Mouse (Mus musculus) macrophage (primary cell): ENCODE data around the gene Myocd. TPM values are rescaled to one million over a fixed set of nuclear protein-coding genes. Genes with fewer than 3 reads are reported as not detected.

Experiments
- H3K27ac ChIP-seq: fragments of 350-480 bp; formaldehyde crosslinking; 2 replicates; pipeline ENCODE4 v1.9.0; 2021
- H3K36me3 ChIP-seq: fragments of 350-480 bp; formaldehyde crosslinking; 2 replicates; pipeline ENCODE4 v1.9.0; 2021; ENCODE audit errors: inconsistent target
- H3K4me3 ChIP-seq: fragments of 350-480 bp; formaldehyde crosslinking; 2 replicates; pipeline ENCODE4 v1.9.0; 2021; ENCODE audit errors: inconsistent target
- H3K79me2 ChIP-seq: fragments of 350-480 bp; formaldehyde crosslinking; 2 replicates; pipeline ENCODE4 v1.9.0; 2021; ENCODE audit errors: inconsistent target
- WGBS: methylation state at CpG from one replicate; pipeline ENCODE4 v1.1.7; 2026; ENCODE audit warnings: inconsistent platforms; ENCODE audit not compliant: missing documents; 5-methylcytosine and 5-hydroxymethylcytosine counted together
- polyA plus RNA-seq: library from polyadenylated mRNA; stranded (reverse); fragments of 250-400 nt; gene quantifications from 3 replicates; pipeline ENCODE4 v1.2.4, GENCODE M21; 2018; ENCODE audit warnings: inconsistent platforms

Gene Myocd
- polyA plus RNA-seq, 1 experiment from 2014 or later: not detected

- Histone ChIP-seq H3K4me3 (no peak overlapping the region), H3K79me2 (no peaks in the 10 kb centered on the region), H3K36me3 (no peaks in the 10 kb centered on the region), H3K27ac (no peak overlapping the region)
- 81% methylated on average over 3 of the region's 3 CpGs for WGBS
Measured at GRCm38 (mm10) chr11:65243593-65243992, 26.2 kb downstream of the Myocd start.

DNA sequence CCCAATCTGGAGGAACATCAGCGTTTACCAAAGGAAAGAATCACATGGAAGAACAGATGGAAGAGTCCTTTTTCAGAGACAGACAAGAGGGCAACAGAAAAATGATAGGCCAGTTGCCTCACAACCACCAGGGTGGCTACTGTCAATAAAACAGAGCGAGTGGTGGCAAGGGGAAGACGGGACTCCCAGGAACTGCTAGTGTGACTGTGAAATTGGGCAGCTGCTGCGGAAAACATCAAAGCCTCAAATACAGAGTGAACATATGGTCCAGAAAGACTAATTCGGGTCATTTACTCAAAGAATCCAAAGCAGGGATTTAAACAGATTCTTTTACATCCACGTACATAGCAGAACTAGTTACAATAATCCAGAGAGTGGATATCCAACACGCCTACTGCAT lies 29.3 kb downstream of the Myocd start:
- Histone ChIP-seq H3K4me3 (no peak overlapping the region), H3K27ac (no peak overlapping the region), H3K79me2 (no peaks in the 10 kb centered on the region), H3K36me3 (no peaks in the 10 kb centered on the region)
- 87% methylated on average over 7 of the region's 7 CpGs for WGBS

GRCm38 (mm10) chr11:65237896-65238295 lies 31.9 kb downstream of the Myocd start:
- no peak overlapping the region for H3K4me3 ChIP-seq
- WGBS: 92% methylated on average over 3 of the region's 3 CpGs
- no peak overlapping the region for H3K27ac ChIP-seq
- H3K79me2 ChIP-seq: no peaks in the 10 kb centered on the region
- no peaks in the 10 kb centered on the region for H3K36me3 ChIP-seq

DNA sequence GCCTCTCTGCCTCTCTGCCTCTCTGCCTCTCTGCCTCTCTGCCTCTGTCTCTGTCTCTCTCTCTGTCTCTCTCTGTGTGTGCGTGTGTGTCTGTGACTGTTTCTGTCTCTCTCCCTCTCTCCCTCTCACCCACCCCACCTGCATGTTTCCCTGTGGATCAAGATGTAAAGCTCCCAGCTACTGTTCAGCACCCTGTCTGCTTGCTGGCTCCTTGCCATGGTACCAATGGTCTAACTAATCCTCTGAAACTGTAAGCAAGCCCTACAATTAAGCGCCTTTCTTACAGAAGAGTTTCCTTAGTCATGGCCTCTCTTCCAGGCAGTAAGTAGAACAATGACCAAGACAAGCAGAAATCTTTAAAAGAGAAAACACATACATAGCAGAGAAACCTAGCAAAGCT lies 32.9 kb downstream of the Myocd start:
- H3K36me3 ChIP-seq: no peaks in the 10 kb centered on the region
- WGBS: 85% methylated on average over 2 of the region's 2 CpGs
- no peaks in the 10 kb centered on the region for H3K79me2 ChIP-seq
- no peak overlapping the region for H3K4me3 ChIP-seq
- no peak overlapping the region for H3K27ac ChIP-seq

- Histone ChIP-seq H3K36me3 (no peaks in the 10 kb centered on the region), H3K79me2 (no peaks in the 10 kb centered on the region), H3K27ac (no peak overlapping the region), H3K4me3 (no peak overlapping the region)
- whole genome bisulfite sequencing: 33% methylated on average over 2 of the region's 2 CpGs
Measured at GRCm38 (mm10) chr11:65235374-65235773, 34.4 kb downstream of the Myocd start.

- Histone ChIP-seq H3K4me3 (no peak overlapping the region), H3K27ac (no peak overlapping the region), H3K36me3 (no peaks in the 10 kb centered on the region), H3K79me2 (no peaks in the 10 kb centered on the region)
- 95% methylated on average over 4 of the region's 4 CpGs for WGBS
Measured at GRCm38 (mm10) chr11:65231771-65232170, 38.0 kb downstream of the Myocd start.

DNA sequence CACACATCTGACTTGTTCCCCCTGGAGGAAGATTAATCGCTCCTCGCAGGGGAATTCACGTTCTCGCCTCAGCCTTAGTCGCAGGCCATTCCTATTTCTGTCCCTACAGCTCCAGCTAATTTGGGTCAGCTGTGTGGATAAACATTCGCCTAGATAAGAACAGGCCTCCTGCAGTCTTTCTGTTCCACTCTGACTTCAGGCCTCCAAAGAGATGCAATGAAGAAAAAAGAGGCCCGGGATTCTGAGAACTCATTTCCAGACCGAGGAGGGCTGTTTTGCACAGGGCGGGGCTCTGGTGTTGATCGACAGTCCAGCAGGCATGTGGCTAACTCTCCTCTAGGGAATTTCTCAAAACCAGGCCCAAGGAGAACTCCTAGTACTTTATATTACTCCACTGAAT lies 43.0 kb downstream of the Myocd start:
- 83% methylated on average over 10 of the region's 10 CpGs for whole genome bisulfite sequencing
- no peaks in the 10 kb centered on the region for H3K36me3 ChIP-seq

GRCm38 (mm10) chr11:65214954-65215629 lies 54.7 kb downstream of the Myocd start:
- Histone ChIP-seq H3K27ac (no peak overlapping the region), H3K79me2 (no peaks in the 10 kb centered on the region), H3K36me3 (no peaks in the 10 kb centered on the region), H3K4me3 (no peak overlapping the region)
- WGBS: 38% methylated on average over 9 of the region's 9 CpGs

More for the DNA sequence above, 43.0 kb downstream of the Myocd start:
- H3K27ac ChIP-seq: no peak overlapping the region
- no peaks in the 10 kb centered on the region for H3K79me2 ChIP-seq
- no peak overlapping the region for H3K4me3 ChIP-seq

DNA sequence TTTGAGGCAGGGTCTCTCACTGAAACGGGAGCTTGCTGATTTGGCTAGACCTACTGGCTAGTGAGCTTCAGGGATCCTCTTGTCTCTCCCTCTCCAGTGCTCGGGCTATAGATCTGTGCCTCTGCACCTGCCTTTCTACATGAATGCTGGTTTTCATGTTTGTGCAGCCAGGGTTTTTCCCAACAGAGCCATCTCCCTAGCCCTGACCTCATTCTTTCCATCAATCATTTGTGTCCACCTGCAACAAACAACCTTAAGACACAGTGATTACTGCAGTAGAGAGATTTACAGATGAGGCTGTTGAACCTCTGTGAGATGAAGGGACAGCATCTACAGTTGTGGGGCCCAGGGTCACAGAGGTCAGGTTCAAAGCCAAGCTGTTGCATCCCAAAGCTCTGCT lies 56.0 kb downstream of the Myocd start:
- no peak overlapping the region for H3K4me3 ChIP-seq
- no peaks in the 10 kb centered on the region for H3K79me2 ChIP-seq
- H3K27ac ChIP-seq: no peak overlapping the region
- no peaks in the 10 kb centered on the region for H3K36me3 ChIP-seq
- 86% methylated on average over 2 of the region's 2 CpGs for WGBS

DNA sequence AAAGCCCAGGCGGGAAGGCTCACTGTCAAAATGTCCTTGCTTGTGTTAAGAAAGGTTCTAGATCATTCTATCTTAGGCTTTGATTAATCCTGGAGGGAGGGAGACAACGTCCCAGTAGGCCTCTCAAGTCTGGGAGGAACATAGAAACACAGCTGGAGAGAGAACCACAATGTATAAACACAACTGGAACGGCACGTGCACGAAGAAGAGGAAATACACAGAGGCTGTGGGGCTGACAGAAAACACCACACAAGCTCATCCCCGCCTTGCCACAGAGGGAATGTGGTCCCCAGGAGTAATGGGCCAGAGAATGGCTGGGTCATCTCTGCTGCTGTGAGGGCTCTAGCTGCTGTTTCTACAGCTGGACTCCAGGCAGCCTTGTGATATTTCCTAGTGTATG lies 58.1 kb downstream of the Myocd start:
- Histone ChIP-seq H3K79me2 (no peaks in the 10 kb centered on the region), H3K36me3 (no peaks in the 10 kb centered on the region), H3K27ac (no peak overlapping the region), H3K4me3 (no peak overlapping the region)
- WGBS: 44% methylated on average over 5 of the region's 6 CpGs

GRCm38 (mm10) chr11:65209441-65209840 lies 60.3 kb downstream of the Myocd start:
- Histone ChIP-seq H3K4me3 (no peak overlapping the region), H3K79me2 (no peaks in the 10 kb centered on the region), H3K27ac (no peak overlapping the region), H3K36me3 (no peaks in the 10 kb centered on the region)
- WGBS: 81% methylated on average over 6 of the region's 6 CpGs

DNA sequence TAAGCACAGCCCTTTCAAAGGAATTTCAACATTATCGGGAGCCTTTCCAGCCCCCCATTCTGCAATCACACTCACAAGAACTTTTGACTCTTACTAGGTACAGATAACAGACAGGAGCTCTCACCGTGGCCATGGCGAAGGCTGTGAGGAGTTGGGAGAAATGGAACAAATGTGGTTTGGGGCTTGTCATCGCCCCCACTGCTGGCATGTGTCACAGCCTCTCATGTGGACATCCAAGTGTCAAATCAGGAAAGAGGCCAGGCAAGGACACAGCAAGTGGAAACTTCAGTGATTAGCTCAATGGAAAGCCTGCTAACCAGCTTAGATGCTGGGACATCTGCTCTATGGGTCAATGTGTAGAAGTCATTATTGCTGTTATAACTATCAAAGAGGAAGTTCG lies 64.5 kb downstream of the Myocd start:
- no peak overlapping the region for H3K27ac ChIP-seq
- no peaks in the 10 kb centered on the region for H3K36me3 ChIP-seq
- no peaks in the 10 kb centered on the region for H3K79me2 ChIP-seq
- 94% methylated on average over 4 of the region's 5 CpGs for WGBS
- no peak overlapping the region for H3K4me3 ChIP-seq

DNA sequence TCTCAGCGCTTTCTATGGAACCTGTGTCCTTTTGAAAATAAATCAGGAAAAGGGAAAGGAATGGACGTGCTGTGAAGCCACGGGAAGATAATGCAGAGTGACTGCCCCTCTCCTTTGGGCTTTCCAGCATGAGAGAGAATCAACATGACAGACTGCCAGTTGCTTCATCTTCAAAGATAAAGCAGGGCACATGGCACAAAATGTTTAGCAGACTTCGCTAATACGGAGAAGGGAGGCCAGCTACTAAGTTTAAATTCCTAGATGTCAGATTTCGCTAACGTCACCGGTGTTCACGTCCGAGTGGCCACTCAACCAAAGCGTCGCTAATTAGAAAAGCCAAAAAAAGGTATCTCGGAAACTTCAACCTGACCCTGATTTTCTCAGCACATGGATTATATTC lies 65.1 kb downstream of the Myocd start:
- no peak overlapping the region for H3K4me3 ChIP-seq
- H3K79me2 ChIP-seq: no peaks in the 10 kb centered on the region
- no peak overlapping the region for H3K27ac ChIP-seq
- H3K36me3 ChIP-seq: no peaks in the 10 kb centered on the region
- 87% methylated on average over 13 of the region's 13 CpGs for WGBS

- Histone ChIP-seq H3K36me3 (no peaks in the 10 kb centered on the region), H3K27ac (no peak overlapping the region), H3K79me2 (no peaks in the 10 kb centered on the region), H3K4me3 (no peak overlapping the region)
- WGBS: 78% methylated on average over 1 of the region's 1 CpGs
Measured at GRCm38 (mm10) chr11:65203020-65203419, 66.8 kb downstream of the Myocd start.

- WGBS: 91% methylated on average over 5 of the region's 5 CpGs
- Histone ChIP-seq H3K4me3 (no peak overlapping the region), H3K27ac (no peak overlapping the region), H3K79me2 (no peaks in the 10 kb centered on the region), H3K36me3 (no peaks in the 10 kb centered on the region)
Measured at GRCm38 (mm10) chr11:65202236-65202635, 67.6 kb downstream of the Myocd start.

DNA sequence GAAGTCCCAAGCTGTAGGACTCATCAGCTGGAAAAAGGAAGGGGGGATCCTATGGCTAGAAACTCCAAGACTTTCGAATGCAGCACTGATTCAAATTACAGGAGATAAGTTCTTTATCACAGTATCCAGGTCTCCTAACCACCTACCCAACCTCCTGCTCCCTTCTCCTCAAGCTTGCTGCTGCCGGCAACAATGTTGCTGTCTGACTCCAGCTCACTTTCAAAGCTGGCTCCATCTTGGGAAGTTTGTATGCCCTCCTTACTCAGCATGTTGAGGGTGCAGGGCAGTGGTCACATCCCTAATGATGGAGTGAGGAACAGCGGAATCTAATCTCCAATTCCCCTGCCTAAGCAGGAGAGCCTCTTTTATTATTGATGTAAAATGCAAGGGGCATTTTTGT lies 71.8 kb downstream of the Myocd start:
- Histone ChIP-seq H3K36me3 (no peaks in the 10 kb centered on the region), H3K79me2 (no peaks in the 10 kb centered on the region), H3K4me3 (no peak overlapping the region), H3K27ac (no peak overlapping the region)
- WGBS: 81% methylated on average over 3 of the region's 3 CpGs
